Mouse (Mus musculus): ENCODE results near the gene Hoxa13. TPM values are rescaled to one million over a fixed set of nuclear protein-coding genes. Genes with fewer than 3 reads are reported as not detected.

The Hoxa13 gene
- total RNA-seq, 4 experiments from 2014 or later = 4.1 to 5.2 (median 4.9) TPM

DNA sequence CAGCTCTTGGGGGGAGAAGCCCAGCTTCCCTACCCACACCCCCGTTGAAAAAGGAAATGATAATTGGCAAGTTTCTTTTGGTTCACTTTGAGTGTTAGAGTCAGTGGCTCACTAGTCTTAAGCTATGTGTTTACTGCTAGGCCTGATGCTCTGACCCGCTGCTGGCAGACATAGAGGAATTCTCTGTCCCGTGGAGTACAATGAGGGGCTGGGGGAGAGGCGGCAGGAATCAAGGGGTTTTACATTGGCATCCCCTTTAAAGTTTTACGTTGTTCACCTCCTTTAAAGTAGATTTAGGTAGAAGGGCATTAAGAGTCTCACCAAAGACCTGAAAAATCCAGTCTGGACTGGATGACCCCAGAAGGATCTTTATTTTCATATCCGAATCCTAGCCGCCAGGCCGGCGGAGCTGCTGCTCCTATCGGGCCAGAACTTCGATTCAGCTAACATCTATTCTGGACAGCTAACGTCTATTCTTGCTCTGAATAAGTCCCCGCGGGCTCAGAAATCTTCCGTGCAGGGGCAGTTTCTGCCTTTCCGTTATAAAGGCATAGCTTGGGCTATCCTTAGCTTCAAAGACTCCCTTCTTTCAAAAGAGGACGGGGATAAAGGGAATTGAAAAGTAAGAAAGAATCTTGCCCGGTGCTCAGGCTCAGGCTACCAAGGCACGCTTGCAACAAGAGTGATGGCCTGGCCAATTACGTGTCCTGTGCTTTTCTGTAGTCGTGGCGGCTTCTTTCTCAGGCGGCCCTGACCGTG lies 8.5 kb downstream of the Hoxa13 start:
- no peak for DNase-seq (ENCODE audit: low spot score in 2 of 2)

DNA sequence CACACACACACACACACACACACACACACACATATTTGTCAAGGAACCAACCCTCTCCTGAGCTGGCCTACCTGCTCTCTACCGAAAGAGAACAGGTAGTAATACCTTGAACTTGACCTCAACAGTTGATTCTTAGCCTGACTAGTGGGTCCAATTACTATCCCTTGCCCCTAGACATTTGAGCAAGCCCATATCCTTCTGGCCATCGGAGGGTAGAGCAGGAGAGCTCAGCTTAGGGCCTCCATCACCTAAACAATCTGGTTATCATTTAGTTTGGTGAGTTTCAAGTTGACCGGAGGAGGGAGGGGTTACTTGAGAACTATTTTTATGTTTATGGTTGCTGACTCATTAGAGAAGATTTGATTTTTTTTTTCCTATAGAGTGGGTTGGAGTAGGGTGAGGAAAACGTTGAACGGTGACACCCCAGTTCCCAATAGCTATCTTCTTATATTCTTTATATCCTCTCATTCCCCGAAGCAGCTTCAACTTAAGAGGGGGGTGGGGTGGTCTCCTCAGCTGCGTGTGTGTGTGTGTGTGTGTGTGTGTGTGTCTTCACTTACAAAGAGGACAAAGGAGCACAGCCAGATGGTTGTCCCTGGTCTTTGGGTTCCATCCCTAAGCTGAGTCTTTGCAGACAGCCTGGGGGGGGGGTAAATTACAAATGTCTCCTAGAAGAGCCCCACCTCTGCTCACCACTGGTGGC lies 9.4 kb downstream of the Hoxa13 start:
- DNase-seq (ENCODE audit: low spot score in 2 of 2) = no peak

DNA sequence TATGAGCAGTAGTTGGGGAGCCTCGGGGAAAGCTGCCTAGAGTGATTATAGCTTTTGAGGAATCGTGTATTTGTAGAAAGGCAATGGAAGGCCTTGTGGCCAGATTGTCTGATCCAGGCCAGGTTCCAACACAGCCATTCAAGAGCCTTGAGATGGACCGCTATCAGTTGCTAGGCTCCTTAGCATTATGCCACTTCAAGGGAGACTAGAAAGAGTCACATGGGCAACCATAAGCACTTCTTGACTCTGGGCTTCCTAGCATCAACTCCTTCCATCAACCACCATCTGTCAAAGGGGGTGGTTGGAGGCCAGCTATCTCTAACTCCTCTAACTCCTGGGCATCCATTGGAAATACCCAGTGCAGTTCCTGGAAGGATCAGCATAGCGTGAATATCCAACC lies 10.9 kb downstream of the Hoxa13 start:
- no peak for DNase-seq (ENCODE audit: low spot score in 2 of 2)

DNA sequence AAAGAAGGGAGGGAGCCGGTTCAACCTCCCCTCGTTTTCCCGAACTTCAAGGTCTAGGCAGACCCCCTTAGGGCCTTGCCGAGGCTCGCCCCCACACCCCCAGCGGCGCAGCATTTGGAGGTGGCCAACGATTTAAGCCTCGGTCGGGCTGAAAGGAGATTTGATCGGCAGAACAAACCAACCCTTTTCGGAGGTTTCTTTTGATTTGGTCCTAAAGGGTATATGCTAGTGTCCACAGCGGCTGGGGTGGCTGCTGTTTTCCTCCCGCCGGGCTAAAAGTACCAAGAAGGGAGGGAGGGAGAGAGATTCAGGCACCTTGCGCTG lies 11.3 kb downstream of the Hoxa13 start:
- DNase-seq (ENCODE audit: low spot score in 2 of 2) = no peak

DNA sequence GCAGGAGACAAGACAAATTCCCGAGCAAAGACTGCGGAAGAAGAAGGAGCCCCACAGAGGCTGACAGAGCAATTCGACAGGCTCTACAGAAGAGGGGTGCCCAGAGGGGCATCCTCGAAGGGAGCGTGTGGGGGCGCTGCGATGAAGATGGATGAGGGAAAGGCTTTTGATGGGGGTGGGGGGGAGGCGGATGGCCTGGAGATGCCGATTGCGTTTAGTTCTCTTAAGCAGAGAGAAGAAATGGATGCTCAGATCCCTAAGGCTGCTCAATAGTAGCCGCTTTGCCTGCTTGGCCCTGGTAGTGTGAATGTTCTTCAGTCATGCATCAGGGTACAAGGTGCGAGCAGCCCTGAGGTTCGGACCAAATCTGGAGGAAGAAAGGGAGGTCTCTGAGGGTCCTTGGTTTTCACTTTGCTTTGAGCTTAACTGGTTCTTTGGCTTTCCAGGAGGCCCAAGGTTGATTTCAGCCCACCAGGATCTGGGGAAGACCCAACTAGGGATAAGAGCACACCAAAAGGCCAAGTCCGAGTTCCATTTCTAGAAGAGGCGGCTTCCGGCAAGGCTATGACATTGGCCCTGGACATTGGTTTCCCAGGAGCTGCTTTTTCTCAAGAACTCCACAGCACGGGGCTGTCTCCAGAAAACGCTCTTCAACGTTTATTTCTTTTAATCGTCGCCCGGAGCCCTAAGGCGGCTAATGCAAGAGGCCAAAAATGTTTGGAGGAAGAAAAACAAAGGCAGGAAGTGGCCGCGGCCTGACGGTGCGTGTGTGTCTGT lies 11.9 kb downstream of the Hoxa13 start:
- no peak for DNase-seq (ENCODE audit: low spot score in 2 of 2)

DNA sequence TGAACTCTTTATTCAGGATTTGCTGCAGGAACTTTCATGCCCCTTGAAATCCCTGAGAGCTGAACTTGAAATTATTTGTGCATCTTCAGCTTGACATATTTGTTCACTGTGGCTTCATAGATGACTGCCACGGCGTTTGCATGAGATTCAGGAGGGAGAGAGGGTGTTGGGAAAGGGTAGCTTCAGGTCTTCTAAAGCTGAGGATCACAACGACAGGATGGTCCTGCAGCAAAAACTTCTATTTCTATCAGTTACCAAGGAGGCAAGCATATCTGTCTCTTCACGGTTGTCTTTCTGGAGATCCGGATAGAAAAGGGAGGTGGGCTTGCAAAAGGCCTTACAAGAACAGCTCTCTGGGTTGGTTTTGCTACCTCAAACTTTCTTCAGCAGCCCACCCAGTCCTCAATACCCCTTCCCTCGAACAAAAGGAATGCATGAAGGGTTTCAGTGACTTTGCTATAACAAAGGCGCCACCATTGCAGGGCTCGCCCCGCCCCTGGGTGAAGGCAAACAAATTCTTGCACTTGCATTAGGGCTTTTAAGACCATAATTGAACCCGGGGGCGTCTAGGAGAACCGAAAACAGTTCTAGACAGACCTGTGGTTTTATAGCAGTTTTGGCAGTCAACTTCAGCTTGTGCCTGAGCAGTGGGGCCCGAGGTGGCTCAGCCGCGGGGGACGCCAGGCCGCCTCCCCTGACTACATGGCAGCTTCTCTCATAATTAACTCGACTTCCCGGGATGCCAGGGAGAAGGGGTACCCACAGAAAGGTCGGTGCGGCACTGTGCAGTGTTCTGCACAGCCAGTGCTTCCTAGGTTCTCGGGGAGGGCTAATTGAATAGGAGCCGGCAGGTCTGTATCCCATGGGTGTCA lies 12.7 kb downstream of the Hoxa13 start:
- DNase-seq (ENCODE audit: low spot score in 2 of 2) = no peak

DNA sequence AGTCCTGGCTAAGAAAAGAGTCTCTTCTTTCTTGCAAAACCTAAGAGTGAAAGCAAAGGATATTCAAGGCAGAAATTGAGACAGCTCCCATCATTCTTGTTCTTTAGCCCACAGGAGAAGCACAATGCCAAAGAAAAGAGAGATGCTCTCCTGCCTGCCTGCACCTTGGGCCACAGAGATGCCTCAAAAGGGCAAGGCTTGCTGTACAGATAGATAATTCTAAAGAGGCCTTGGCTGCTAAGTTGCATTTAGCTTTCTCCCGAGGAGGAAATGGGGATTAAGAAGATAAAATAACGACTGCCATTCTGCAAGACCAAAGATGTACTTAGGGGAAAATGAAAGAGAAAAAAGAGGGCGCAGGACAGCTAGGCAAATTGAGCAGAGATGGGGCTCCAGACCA lies 13.8 kb downstream of the Hoxa13 start:
- DNase-seq (ENCODE audit: low spot score in 2 of 2) = no peak

DNA sequence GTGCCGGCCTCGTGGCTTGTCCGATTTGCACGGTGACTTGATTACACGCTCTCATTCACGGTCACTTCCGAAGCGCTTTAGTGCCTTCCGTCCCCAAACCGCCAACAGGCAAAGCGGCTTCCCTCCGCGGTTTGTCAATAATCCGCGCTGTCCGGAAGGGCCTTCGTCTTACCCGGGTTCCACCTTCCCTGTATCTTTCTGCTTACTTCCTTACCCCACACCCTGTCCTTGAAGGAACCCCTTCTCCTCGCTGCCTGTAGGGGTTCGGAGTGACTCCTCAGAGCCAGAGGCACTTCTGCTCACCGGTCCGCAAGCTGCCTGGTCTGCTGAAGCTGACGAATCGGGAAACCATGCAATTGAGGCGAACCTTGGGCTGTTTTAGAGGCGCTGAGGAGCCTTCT lies 14.3 kb downstream of the Hoxa13 start:
- peak in 1 of 2 experiments; percentile 10 for DNase-seq (ENCODE audit: low spot score in 2 of 2)

DNA sequence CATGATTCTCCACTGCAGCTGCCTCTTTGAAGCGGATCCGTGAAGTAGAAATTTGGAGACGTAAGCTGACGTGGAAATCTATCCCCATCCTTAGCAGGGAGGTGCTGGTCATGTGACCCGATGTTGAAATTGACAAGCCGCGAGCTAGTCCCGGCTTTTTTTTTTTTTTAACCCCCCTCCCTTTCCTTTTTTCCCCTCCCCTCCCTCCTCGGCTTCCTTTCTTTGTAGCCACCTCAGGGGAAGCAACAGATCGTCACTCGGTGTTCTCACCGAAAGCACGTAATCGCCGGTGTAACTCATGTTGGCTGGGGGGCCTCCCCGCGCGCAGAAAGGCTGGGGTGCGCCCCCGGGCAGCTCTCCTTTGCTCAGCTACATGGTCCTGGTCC lies 14.9 kb downstream of the Hoxa13 start, which contains the start of gene Hoxa11:
Gene Hoxa11, minus strand, starts transcription at position 54 of the 386 bp plus-strand sequence.
- no peak for DNase-seq (ENCODE audit: low spot score in 2 of 2)

DNA sequence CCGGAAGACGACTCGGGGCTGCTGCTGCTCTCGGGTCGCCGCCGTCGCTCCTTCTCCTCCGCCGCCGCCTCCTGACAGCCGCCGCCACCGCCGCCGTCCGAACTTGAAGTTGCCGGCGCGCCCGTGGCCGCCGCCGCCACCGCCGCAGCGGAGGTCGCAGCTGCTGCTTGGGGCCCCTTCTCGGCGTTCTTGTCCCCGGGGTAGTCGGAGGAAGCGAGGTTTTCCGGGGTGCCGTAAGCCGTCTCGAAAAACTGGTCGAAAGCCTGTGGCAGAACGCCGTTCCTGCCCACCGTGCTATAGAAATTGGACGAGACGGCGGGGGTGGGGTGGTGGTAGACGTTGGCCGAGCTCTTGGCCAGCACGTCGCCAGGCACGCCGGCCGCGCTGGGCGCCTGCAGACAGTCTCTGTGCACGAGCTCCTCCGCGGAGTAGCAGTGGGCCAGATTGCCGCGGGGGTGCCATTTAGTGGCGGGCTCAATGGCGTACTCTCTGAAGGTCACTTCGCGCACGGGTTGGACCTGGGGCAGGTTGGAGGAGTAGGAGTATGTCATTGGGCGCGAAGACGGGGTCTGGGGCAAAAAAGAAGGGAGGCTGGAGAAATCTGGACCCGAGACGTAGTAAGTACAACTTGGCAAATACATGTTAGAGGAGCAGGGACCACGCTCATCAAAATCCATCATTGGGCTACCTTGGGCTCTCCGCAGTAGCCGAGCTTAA lies 15.5 kb downstream of the Hoxa13 start:
- DNase-seq (ENCODE audit: low spot score in 2 of 2) = peak in 1 of 2 experiments; percentile 30

DNA sequence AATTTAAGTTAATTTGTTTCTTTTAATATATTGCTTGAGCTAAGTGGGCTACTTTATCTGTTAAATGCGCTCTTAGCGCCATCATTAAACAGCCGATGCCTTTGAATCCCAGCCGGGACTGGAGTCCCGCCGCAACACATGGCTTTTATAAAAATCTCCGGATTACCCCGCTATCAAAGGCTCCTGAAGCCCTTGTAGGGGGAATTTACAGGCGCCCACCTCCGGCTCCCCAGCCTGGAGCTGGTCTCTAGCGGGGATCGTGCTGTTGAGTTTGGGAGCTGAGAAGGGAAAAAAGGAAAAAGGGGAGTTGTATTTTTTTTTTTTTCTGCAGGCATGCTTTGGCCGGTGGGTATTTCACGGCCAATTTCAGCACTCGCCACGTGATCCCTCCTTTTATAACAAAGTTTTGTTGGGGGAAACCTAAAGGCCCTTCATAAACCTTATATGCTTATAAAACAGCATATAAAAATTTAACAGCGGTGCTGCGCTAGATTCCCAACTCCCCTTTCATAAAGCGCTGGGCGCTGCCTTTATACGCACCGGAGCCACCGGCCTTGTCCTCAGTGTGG lies 16.1 kb downstream of the Hoxa13 start:
- no peak for DNase-seq (ENCODE audit: low spot score in 2 of 2)

DNA sequence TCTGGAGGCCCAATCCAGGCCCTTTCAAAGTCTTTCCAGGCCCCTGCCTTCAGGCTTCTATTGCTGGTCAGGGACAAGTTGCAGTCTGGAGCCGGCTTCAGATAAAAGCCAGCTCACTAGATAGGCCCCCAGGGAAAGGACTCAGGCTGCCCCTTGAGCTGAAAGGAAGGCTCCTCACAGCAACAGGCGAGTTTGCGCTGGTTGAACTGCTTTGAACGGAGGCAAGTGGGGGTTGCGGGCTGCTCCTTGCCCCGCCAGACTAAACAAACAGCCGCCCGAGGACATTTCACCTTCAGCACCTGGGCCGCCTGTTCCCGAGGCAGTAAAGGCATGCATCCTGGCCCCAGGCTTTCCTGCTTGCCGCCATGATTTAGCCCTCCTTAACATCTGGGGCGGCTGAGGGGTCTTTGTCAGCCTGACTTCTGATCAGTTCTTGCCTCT lies 17.0 kb downstream of the Hoxa13 start:
- DNase-seq (ENCODE audit: low spot score in 2 of 2) = no peak

DNA sequence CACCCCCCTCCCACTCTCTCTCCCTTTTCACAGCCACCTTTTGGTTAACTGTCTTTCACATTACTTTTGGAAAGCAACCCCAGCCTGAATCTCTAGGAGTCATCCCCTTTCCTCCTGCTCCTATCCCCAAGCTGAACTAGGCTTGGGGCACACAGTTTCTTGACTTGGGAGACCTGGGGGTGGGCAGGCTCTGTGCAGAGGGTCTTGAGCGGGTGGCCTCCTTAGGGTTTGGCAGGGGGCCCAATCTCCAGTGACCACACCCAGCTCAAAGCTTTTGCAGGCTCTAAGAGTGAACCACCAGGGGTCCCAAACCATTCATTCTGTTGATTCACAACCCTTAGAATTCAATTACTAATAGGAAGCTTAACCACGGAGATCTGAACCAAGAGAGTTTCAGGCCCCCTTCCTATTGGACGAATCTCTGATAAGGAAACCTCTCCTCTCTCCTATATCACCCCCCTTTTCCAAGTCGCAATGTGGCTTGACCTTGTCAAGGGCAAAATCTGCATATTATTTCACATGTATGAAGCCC lies 17.8 kb downstream of the Hoxa13 start:
- DNase-seq (ENCODE audit: low spot score in 2 of 2) = no peak

DNA sequence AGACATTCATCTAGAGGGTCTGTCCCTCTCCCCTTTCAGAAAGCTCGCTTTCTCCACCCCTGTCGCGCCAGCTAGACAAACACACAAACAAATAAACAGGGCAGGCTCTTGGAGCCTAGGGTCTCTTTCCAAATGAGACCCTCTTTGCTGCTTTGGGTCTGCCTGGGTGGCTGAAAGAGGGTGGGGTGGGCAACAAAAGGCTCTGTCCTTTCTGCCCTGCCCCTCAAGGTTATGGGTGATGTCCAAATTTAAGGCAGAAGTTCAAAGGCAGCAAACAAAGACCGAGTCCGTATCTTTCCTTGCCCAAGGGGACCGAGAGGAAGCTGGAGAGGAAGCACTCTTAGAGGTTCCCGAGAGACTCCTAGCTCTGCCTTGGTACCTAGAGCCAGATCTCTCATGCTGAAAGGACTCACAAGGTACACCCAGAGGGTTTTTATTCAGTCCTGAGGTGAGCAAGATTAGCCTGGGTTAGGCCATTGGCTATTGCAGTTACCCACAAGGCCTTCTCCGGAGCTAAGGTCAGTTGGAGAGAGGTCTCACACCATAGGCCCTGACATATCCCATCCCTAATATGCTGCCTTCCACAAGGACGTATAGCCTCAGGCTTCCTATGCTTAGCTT lies 19.6 kb downstream of the Hoxa13 start:
- no peak for DNase-seq (ENCODE audit: low spot score in 2 of 2)

DNA sequence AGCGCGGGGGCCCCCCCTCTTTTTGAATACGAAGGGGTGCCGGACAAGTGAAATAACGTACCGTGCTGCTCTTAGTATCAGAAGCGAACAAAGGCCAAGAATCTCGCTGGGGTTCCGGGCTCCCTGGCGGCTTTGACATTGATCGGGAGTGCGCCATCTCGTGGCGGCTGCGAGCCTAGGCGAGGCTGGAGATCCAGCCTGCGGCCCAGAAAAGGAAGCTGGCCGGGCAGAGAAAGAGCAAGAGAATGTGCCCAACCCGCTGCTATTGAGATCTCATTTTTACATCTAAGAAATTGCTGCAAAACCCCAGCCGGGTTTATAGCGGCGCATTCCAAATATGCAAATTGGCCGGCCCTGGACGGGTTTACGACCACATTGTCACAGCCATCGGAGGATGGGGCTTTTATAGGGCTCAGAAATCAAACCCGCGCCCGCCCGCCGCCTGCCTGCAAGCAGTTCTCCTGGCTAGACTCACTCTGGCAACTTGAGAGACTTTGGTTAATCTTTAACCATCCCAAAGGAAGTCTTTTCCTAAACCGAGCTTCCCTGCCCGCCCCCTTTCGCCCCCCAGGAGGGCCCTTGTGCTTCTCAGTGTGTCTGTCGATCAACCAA lies 20.2 kb downstream of the Hoxa13 start, which contains the start of gene Hoxa10:
Gene Hoxa10, minus strand, starts transcription at position 466 of the 612 bp plus-strand sequence.
- peak; percentile 80 to 85 for DNase-seq (ENCODE audit: low spot score in 2 of 2)

DNA sequence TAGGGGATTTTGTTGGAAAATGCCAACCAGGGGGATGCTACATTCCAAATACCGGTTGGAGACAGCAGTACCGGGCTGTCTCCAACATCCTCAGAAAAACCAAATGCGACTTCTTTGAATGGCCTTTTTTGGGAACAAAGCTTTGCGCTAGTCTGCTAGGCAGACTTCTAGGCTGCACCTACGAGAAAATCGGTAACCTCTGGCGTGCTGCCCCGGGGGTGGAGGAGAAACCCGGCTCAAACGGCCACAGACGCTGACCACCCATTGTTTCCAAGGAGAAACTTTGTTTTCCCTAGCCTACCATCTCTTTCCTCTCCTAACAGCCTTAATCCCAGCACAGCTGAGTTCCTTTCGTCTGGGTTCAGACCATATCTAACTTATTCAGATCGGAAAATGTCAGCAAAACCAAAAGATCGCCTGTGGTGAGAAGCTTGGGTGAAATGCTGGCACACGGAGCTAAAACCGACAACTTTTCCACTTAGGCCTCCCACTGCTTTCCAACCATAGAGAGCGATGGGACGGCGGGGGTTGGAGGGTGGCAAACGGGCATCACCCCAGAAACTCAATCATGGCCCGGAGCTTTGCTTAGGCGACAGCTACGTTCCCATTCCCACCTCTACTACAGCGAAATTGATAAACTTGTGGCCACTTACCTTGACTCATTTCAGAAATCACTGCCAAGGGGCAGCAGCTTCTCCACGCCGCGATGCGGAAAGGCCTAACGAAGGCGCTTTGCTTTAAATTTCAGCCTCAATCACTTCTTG lies 20.9 kb downstream of the Hoxa13 start:
- no peak for DNase-seq (ENCODE audit: low spot score in 2 of 2)

DNA sequence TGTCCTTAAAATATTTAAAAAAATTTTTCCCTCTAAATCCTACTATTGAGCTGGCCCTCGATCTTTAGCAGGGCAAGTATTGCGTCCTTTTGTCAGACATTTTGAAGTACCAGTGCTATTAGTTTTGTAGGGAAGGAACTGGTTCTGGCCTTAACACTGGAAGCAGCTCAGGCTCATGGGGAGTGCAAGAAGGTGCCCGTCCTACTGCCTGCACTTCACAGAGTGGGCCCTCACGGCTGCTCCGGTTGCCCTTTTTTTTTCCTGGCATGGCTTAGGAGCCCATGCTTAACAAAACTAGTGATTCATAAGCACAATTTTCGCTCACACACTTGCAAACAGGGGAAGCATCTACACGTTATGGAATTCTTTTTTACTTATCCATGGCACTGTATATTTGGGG lies 21.7 kb downstream of the Hoxa13 start:
- no peak for DNase-seq (ENCODE audit: low spot score in 2 of 2)

DNA sequence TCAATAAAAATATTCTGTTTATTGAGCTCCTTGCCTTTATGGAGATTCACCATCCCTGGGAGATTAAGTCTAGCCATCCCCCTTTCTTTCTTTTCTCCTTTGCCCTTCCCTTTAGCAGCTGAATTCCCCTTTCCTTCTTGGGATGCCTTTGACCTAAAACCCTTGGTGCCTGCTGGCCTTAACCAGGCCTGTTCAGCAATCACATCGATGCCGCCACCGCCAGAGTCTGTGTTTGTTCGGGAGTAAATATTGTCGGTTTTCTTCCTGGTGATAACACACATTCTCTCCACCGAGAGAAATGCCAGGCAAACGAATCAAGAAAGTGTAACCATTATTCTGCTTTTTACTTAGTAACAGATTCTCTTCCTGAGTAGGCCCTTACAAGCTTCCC lies 22.5 kb downstream of the Hoxa13 start:
- DNase-seq (ENCODE audit: low spot score in 2 of 2) = no peak
